Mouse (Mus musculus) lung, postnatal 0 days (tissue): ENCODE data around the gene Olfr458.

Source experiments
- CTCF ChIP-seq: IDR thresholded peaks from 2 replicates; pipeline ENCODE4 v1.5.1; 2016; ENCODE audit warnings: antibody characterized with exemption, mild to moderate bottlenecking
- EP300 ChIP-seq: IDR thresholded peaks from 2 replicates; pipeline ENCODE4 v1.6.1; 2016; ENCODE audit warnings: antibody characterized with exemption, mild to moderate bottlenecking, control low read depth

DNA sequence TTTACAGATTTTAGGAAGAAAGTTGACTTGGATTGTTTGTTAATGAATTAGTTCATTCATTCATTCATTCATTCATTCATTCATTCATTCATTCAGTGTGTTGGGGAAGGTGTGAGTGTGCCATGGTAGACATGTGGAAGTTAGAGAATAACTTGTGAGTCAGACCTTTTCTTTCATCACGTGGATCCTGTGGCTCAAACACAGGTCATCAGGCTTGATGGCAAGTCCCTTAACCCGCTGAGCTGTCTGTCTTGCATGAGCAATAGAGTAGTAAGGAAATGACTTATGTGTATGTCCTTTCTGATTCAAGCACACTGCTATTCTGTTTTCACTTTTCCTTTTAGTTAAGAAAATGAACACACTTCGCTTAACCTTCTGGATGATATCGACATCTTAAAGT is 5.5 kb upstream of the Olfr458 start:
- no peak for TF ChIP-seq CTCF
- no peak for TF ChIP-seq EP300
